Mouse (Mus musculus) midbrain, postnatal 0 days (tissue): ENCODE measurements around the gene Phf5a. TPM values are rescaled to one million over a fixed set of nuclear protein-coding genes. Genes with fewer than 3 reads are reported as not detected.

Source experiments
- ATAC-seq: fragments of 200-750 bp; cut with Nextera tagmentation; 2 replicates; pipeline ENCODE4 v1.8.0; 2017; ENCODE audit warnings: moderate number of reproducible peaks, mild to moderate bottlenecking, moderate TSS enrichment, moderate library complexity; ENCODE audit not compliant: low FRiP score
- DNase-seq: peaks from one replicate; pipeline ENCODE4 v3.0.0-alpha.2; 2015; ENCODE audit warnings: low spot score
- H3K27ac ChIP-seq: fragments of 300-500 bp; sonication (generic); 2 replicates; pipeline ENCODE4 v1.5.1; 2014; ENCODE audit warnings: low read depth, mild to moderate bottlenecking, low read length, mixed read lengths
- H3K27me3 ChIP-seq: fragments of 300-500 bp; sonication (generic); 2 replicates; pipeline ENCODE4 v1.6.1; 2014; ENCODE audit warnings: low read length, control low read depth, mixed read lengths; ENCODE audit not compliant: insufficient read depth
- H3K36me3 ChIP-seq: fragments of 300-500 bp; sonication (generic); 2 replicates; pipeline ENCODE4 v1.6.1; 2014; ENCODE audit warnings: low read length, control low read depth, mixed read lengths; ENCODE audit not compliant: insufficient read depth
- H3K4me1 ChIP-seq: fragments of 300-500 bp; sonication (generic); 2 replicates; pipeline ENCODE4 v1.6.1; 2014; ENCODE audit warnings: mild to moderate bottlenecking, control low read depth, antibody characterized with exemption, low read length, mixed read lengths; ENCODE audit not compliant: insufficient read depth
- H3K4me2 ChIP-seq: fragments of 300-500 bp; sonication (generic); 2 replicates; pipeline ENCODE4 v1.6.1; 2014; ENCODE audit warnings: low read depth, mild to moderate bottlenecking, low read length, mixed read lengths; ENCODE audit not compliant: poor library complexity, severe bottlenecking
- H3K4me3 ChIP-seq: fragments of 300-500 bp; sonication (generic); 2 replicates; pipeline ENCODE4 v1.5.1; 2014; ENCODE audit warnings: low read depth, mild to moderate bottlenecking, low read length, moderate library complexity
- H3K9ac ChIP-seq: fragments of 300-500 bp; sonication (generic); replicated peaks from 2 replicates; pipeline ENCODE4 v1.6.1; 2014; ENCODE audit warnings: mild to moderate bottlenecking, low read length, moderate library complexity, mixed read lengths; ENCODE audit not compliant: poor library complexity, severe bottlenecking
- H3K9me3 ChIP-seq: fragments of 300-500 bp; sonication (generic); 2 replicates; pipeline ENCODE4 v1.6.1; 2016; ENCODE audit warnings: low read length, control low read depth
- CTCF ChIP-seq: IDR thresholded peaks from 2 replicates; pipeline ENCODE4 v1.5.1; 2016; ENCODE audit warnings: antibody characterized with exemption, mild to moderate bottlenecking
- WGBS: fragments of 180-500 bp; shearing (Covaris S2); extraction: QIAGEN DNeasy Blood & Tissue Kit; methylation state at CpG from one replicate; pipeline ENCODE4 v1.1.7; 2014; 5-methylcytosine and 5-hydroxymethylcytosine counted together
- polyA plus RNA-seq: library from polyadenylated mRNA; unstranded; fragments of >200 nt; fragmentation: Nextera tagmentation; extraction: Ambion mirVana; gene quantifications from 2 replicates; pipeline ENCODE4 v1.2.1, GENCODE M21; 2015
- total RNA-seq: library from RNA; depleted of rRNA; stranded (reverse); fragments of >200 nt; gene quantifications from 2 replicates; pipeline ENCODE4 v1.2.3, GENCODE M21; 2014

Gene Phf5a
- total and polyA plus RNA-seq, 2 experiments from 2014 or later: 34.1 to 107 TPM

GRCm38 (mm10) chr15:81856030-81856790 is 15.5 kb downstream of the Phf5a start:
- peak overlapping the region; percentile 67 for H3K9ac ChIP-seq
- TF ChIP-seq CTCF: no peak
- no peaks in the 10 kb centered on the region for H3K27me3 ChIP-seq
- peak overlapping the region; percentile 92 for H3K4me2 ChIP-seq
- peak overlapping the region; percentile 62 for H3K27ac ChIP-seq
- ATAC-seq (peak; percentile 78), DNase-seq (peak; percentile 97)
- peaks cover 6% of the 10 kb centered on the region for H3K36me3 ChIP-seq
- peak overlapping the region; percentile 51 for H3K4me3 ChIP-seq
- no peaks in the 10 kb centered on the region for H3K9me3 ChIP-seq
- peaks cover 4% of the 10 kb centered on the region; the same call in 1 of the 2 replicates for H3K4me1 ChIP-seq
- WGBS: under 1% methylated on average over 28 of the region's 28 CpGs

GRCm38 (mm10) chr15:81853081-81853480 is 18.6 kb downstream of the Phf5a start:
- Histone ChIP-seq H3K36me3 (peaks cover 27% of the 10 kb centered on the region), H3K4me1 (no peaks in the 10 kb centered on the region), H3K27ac (no peak overlapping the region), H3K9me3 (no peaks in the 10 kb centered on the region), H3K4me2 (no peak overlapping the region), H3K27me3 (no peaks in the 10 kb centered on the region), H3K4me3 (no peak overlapping the region), H3K9ac (no peak overlapping the region)
- no peak for TF ChIP-seq CTCF
- DNase-seq (no peak), ATAC-seq (no peak)
- 92% methylated on average over 7 of the region's 7 CpGs for WGBS

GRCm38 (mm10) chr15:81852411-81853000 is 19.2 kb downstream of the Phf5a start:
- no peak for TF ChIP-seq CTCF
- no peak overlapping the region for H3K4me3 ChIP-seq
- WGBS: 91% methylated on average over 9 of the region's 9 CpGs
- H3K9ac ChIP-seq: no peak overlapping the region
- no peak overlapping the region for H3K4me2 ChIP-seq
- DNase-seq (no peak), ATAC-seq (no peak)
- H3K36me3 ChIP-seq: peaks cover 27% of the 10 kb centered on the region
- no peaks in the 10 kb centered on the region for H3K27me3 ChIP-seq
- no peaks in the 10 kb centered on the region for H3K4me1 ChIP-seq
- H3K27ac ChIP-seq: no peak overlapping the region
- H3K9me3 ChIP-seq: no peaks in the 10 kb centered on the region

- Histone ChIP-seq H3K9me3 (no peaks in the 10 kb centered on the region), H3K4me3 (no peak overlapping the region), H3K9ac (no peak overlapping the region), H3K4me1 (no peaks in the 10 kb centered on the region), H3K27ac (no peak overlapping the region), H3K27me3 (no peaks in the 10 kb centered on the region), H3K4me2 (no peak overlapping the region), H3K36me3 (peaks cover 32% of the 10 kb centered on the region)
- no peak for TF ChIP-seq CTCF
- WGBS: 94% methylated on average over 15 of the region's 15 CpGs
- DNase-seq: no peak
- ATAC-seq: no peak
Measured at GRCm38 (mm10) chr15:81851375-81851774, 20.3 kb downstream of the Phf5a start.

- Histone ChIP-seq H3K27me3 (no peaks in the 10 kb centered on the region), H3K9ac (no peak overlapping the region), H3K9me3 (no peaks in the 10 kb centered on the region), H3K4me1 (no peaks in the 10 kb centered on the region), H3K36me3 (peaks cover 32% of the 10 kb centered on the region), H3K27ac (no peak overlapping the region), H3K4me3 (no peak overlapping the region), H3K4me2 (no peak overlapping the region)
- ATAC-seq (no peak), DNase-seq (no peak)
- WGBS: 89% methylated on average over 14 of the region's 14 CpGs
- TF ChIP-seq CTCF: no peak
Measured at GRCm38 (mm10) chr15:81850718-81851117, 21.0 kb downstream of the Phf5a start.

GRCm38 (mm10) chr15:81849104-81849503 is 22.6 kb downstream of the Phf5a start:
- Histone ChIP-seq H3K4me2 (no peak overlapping the region), H3K36me3 (peaks cover 32% of the 10 kb centered on the region), H3K4me3 (no peak overlapping the region), H3K4me1 (no peaks in the 10 kb centered on the region), H3K9ac (no peak overlapping the region), H3K27me3 (no peaks in the 10 kb centered on the region), H3K9me3 (no peaks in the 10 kb centered on the region), H3K27ac (no peak overlapping the region)
- ATAC-seq (no peak), DNase-seq (no peak)
- 84% methylated on average over 9 of the region's 9 CpGs for WGBS
- no peak for TF ChIP-seq CTCF
